Mouse (Mus musculus) thymus, postnatal 4 days (tissue): Measurements from ENCODE around the gene Ndufa4.
"Not testable (repeated sequence)": the region's sequence is repeated elsewhere in the genome, so short reads cannot be mapped to it uniquely, and the experiment has no call there.

Source experiments
- DNase-seq: peaks from one replicate; pipeline ENCODE4 v3.0.0; 2021

Gene Ndufa4

GRCm38 (mm10) chr6:11907269-11908032, at the start of gene Ndufa4, which contains the start of gene Phf14:
Gene Ndufa4, minus strand, starts transcription at chr6:11907497.
Gene Phf14, plus strand, starts transcription at chr6:11907809.
- DNase-seq, result peak; percentile 86

GRCm38 (mm10) chr6:11948100-11948499, 40.8 kb upstream of the Ndufa4 start:
- no peak for DNase-seq

GRCm38 (mm10) chr6:11942089-11942488, 34.8 kb upstream of the Ndufa4 start:
- DNase-seq, result no peak

GRCm38 (mm10) chr6:11940895-11941294, 33.6 kb upstream of the Ndufa4 start:
- DNase-seq, result no peak

GRCm38 (mm10) chr6:11933403-11933802, 26.1 kb upstream of the Ndufa4 start:
- DNase-seq, result no peak

GRCm38 (mm10) chr6:11927485-11927884, 20.2 kb upstream of the Ndufa4 start:
- no peak for DNase-seq

GRCm38 (mm10) chr6:11926082-11926595, 18.8 kb upstream of the Ndufa4 start:
- peak; percentile 67 for DNase-seq

GRCm38 (mm10) chr6:11925496-11926041, 18.3 kb upstream of the Ndufa4 start:
- DNase-seq, result peak; percentile 92

GRCm38 (mm10) chr6:11908170-11908569, 873 bp upstream of the Ndufa4 start:
- no peak for DNase-seq

- no peak for DNase-seq
Observed at GRCm38 (mm10) chr6:11906890-11907268, 418 bp downstream of the Ndufa4 start.

GRCm38 (mm10) chr6:11900809-11901310, 6.4 kb downstream of the Ndufa4 start:
- no peak for DNase-seq

- DNase-seq, result not testable (repeated sequence)
Observed at GRCm38 (mm10) chr6:11875364-11875763, 31.9 kb downstream of the Ndufa4 start.
